Mouse (Mus musculus) ES-Bruce4 (cell line): ENCODE measurements around the gene Trpm8.

Experiments
- CTCF ChIP-seq: IDR thresholded peaks from one replicate; pipeline ENCODE4 v1.8.1; 2011; ENCODE audit warnings: low read depth, low read length
- EP300 ChIP-seq: IDR thresholded peaks from 2 replicates; pipeline ENCODE4 v1.6.1; 2011; ENCODE audit warnings: low read depth, low read length; ENCODE audit not compliant: insufficient read depth
- POLR2A ChIP-seq: IDR thresholded peaks from one replicate; pipeline ENCODE4 v1.8.1; 2011; ENCODE audit warnings: low read length; ENCODE audit not compliant: insufficient read depth

- TF ChIP-seq EP300 (no peak), CTCF (no peak), POLR2A (no peak)
These were observed 20.4 kb upstream of the Trpm8 start for GRCm38 (mm10) chr1:88256886-88257663.
